In the genomic region with DNA sequence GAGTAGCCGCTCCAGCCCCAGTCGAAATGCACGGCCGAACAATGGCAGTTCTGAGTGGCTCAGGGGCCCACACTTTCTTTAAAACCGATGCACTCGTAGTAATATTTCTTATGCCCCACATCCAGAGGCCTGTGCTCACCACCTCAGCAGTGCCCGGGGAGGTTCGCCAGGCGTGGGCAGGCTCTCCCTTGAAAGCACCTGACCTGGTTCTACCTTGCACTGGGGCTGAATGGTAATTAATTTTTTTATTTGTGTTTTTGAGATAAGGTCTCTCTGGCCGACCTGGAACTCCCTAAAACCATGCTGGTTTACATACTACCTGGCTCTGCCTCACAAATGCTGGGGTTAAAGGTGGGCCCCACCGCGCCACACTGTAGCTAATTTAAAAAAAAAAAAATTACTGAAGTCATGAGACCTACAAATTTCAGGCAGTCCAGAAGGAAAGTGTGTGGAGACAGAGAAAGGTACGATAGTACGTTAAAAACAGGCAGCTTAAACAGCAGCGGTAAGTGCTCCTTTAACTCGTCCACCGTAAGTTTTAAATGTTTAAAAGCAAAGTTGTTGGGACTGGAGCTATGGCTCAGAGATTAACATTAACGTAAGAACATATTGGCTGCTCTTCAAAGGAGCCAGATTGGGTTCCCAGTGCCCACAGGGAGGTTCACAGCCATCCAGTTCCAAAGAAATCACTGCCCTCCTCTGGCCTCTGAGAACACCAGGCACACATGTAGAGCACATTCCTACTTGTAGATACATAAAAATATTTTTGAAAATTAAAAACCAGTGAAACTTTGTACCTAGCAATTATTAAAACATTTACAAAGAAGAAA, we compare ENCODE assay signal across 8 mouse cellular contexts. TPM values are rescaled to one million over a fixed set of nuclear protein-coding genes. Genes with fewer than 3 reads are reported as not detected.
DNase-seq lines count a peak whose midpoint lies in the region; ATAC-seq lines count a peak whose summit lies in the region.

No protein-coding gene starts in this region.

- ATAC-seq in heart, embryonic 14.5 days (ENCODE audit: insufficient number of reproducible peaks, insufficient read depth, low FRiP score, low read depth): no peak
- no peak for ATAC-seq in liver, embryonic 13.5 days (ENCODE audit: low read depth)
- ATAC-seq in inflammation-experienced regulatory T-cells, adult 6 months: no peak

- H3K36me3 ChIP-seq in heart, embryonic 14.5 days (ENCODE audit: control insufficient read depth, insufficient read depth, low read length): no peaks in the 10 kb centered on the region
- no peaks in the 10 kb centered on the region for H3K36me3 ChIP-seq in forebrain, embryonic 10.5 days (replicated peaks)
- H3K36me3 ChIP-seq in liver, embryonic 13.5 days: no peaks in the 10 kb centered on the region

- peak overlapping the region; percentile 91 for H3K9ac ChIP-seq in heart, embryonic 14.5 days (ENCODE audit: low read length)
- peak overlapping the region; percentile 79 for H3K9ac ChIP-seq in liver, embryonic 13.5 days

- no peak for DNase-seq in heart, postnatal 10 days
- peak; percentile 29 for DNase-seq in ES-CJ7 (ENCODE audit: low read depth, low spot score)
- no peak for DNase-seq in forebrain, embryonic 10.5 days (ENCODE audit: extremely low spot score, low spot score)
- DNase-seq in liver, embryonic 13.5 days: no peak
- DNase-seq in adrenal gland, postnatal 14 days: no peak
- DNase-seq in gastrocnemius, postnatal 4 days (ENCODE audit: low spot score in 2 of 2): no peak

- H3K27ac ChIP-seq in heart, embryonic 14.5 days (replicated peaks in 1 of 2; ENCODE audit: control insufficient read depth in 1 of 2, insufficient read depth in 1 of 2, low read depth in 2 of 2, low read length in 2 of 2): peak overlapping the region; percentile 97 to 98
- H3K27ac ChIP-seq in forebrain, embryonic 10.5 days: peak overlapping the region; percentile 97
- peak overlapping the region; percentile 84 for H3K27ac ChIP-seq in liver, embryonic 13.5 days

- no peaks in the 10 kb centered on the region for H3K27me3 ChIP-seq in heart, embryonic 14.5 days (ENCODE audit: control insufficient read depth, insufficient read depth, low read length)
- no peaks in the 10 kb centered on the region for H3K27me3 ChIP-seq in forebrain, embryonic 10.5 days (ENCODE audit: poor library complexity, severe bottlenecking)
- no peaks in the 10 kb centered on the region for H3K27me3 ChIP-seq in liver, embryonic 13.5 days

- intact Hi-C loops in heart, postnatal 10 days (cut with DNase I): loop anchor here (2.0 to 10.0 kb wide), 6 partner anchors 87 to 1231 kb away; a partner anchor contains a TSS

- H3K4me3 ChIP-seq in heart, embryonic 14.5 days (ENCODE audit: control insufficient read depth in 1 of 2, insufficient read depth in 1 of 2, low read depth in 1 of 2, low read length in 2 of 2): peak overlapping the region; percentile 65 to 85
- peak overlapping the region; percentile 67 for H3K4me3 ChIP-seq in forebrain, embryonic 10.5 days
- H3K4me3 ChIP-seq in liver, embryonic 13.5 days (replicated peaks): peak overlapping the region; percentile 68

- 18% methylated on average over 18 of the region's 18 CpGs for WGBS in heart, embryonic 14.5 days
- 15% methylated on average over 18 of the region's 18 CpGs for WGBS in forebrain, embryonic 10.5 days
- 13% methylated on average over 18 of the region's 18 CpGs for WGBS in liver, embryonic 13.5 days (ENCODE audit: insufficient replicate concordance)

- peaks cover 4 to 24% of the 10 kb centered on the region in 2 experiments for H3K4me1 ChIP-seq in heart, embryonic 14.5 days (ENCODE audit: control insufficient read depth in 2 of 2, insufficient read depth in 2 of 2, low read length in 2 of 2)
- H3K4me1 ChIP-seq in forebrain, embryonic 10.5 days: peaks cover 42% of the 10 kb centered on the region
- peaks cover 26% of the 10 kb centered on the region for H3K4me1 ChIP-seq in liver, embryonic 13.5 days (replicated peaks)

- H3K9me3 ChIP-seq in heart, embryonic 14.5 days (ENCODE audit: control insufficient read depth, low read length): no peaks in the 10 kb centered on the region
- no peaks in the 10 kb centered on the region for H3K9me3 ChIP-seq in forebrain, embryonic 10.5 days
- H3K9me3 ChIP-seq in liver, embryonic 13.5 days (replicated peaks): no peaks in the 10 kb centered on the region

- peak overlapping the region; percentile 81 for H3K4me2 ChIP-seq in heart, embryonic 14.5 days (ENCODE audit: low read length)
- H3K4me2 ChIP-seq in liver, embryonic 13.5 days: peak overlapping the region; percentile 92

RNA-seq across cellular contexts. Expression of a gene that starts 0.8 kb away (rescaled TPM):
- 13.6 and 15.0 TPM in 2 replicates for polyA plus RNA-seq in heart, embryonic 14.5 days (2014; fragmentation: Nextera tagmentation; extraction: Ambion mirVana)
- total RNA-seq in heart, postnatal 10 days (2021): 10 to 100 TPM; 23.6 to 24.6 TPM
- polyA plus RNA-seq in forebrain, embryonic 10.5 days (2016; fragmentation: Nextera tagmentation; extraction: Ambion mirVana): 10.6 and 11.3 TPM in 2 replicates
- polyA plus RNA-seq in liver, embryonic 13.5 days (2015; fragmentation: Nextera tagmentation; extraction: Ambion mirVana): 5.2 and 5.8 TPM in 2 replicates
- total RNA-seq in adrenal gland, postnatal 14 days (2021): 28.8 and 36.6 TPM in 2 replicates
- total RNA-seq in gastrocnemius, postnatal 4 days (2021): 10 to 100 TPM; 13.5 to 15.4 TPM
- polyA plus RNA-seq in inflammation-experienced regulatory T-cells, adult 6 months (2017; shearing (Covaris generic)): 1 to 10 TPM; 6.0 to 8.7 (median 6.5) TPM

RNA-seq across cellular contexts. Expression of a gene that starts 47.1 kb away (rescaled TPM):
- polyA plus RNA-seq in heart, embryonic 14.5 days (2014; fragmentation: Nextera tagmentation; extraction: Ambion mirVana): not detected in 2 replicates
- not detected for total RNA-seq in heart, postnatal 10 days (2021)
- not detected in 2 replicates for polyA plus RNA-seq in forebrain, embryonic 10.5 days (2016; fragmentation: Nextera tagmentation; extraction: Ambion mirVana)
- not detected in 2 replicates for polyA plus RNA-seq in liver, embryonic 13.5 days (2015; fragmentation: Nextera tagmentation; extraction: Ambion mirVana)
- total RNA-seq in adrenal gland, postnatal 14 days (2021): not detected in 2 replicates
- total RNA-seq in gastrocnemius, postnatal 4 days (2021): not detected
- polyA plus RNA-seq in inflammation-experienced regulatory T-cells, adult 6 months (2017; shearing (Covaris generic)): not detected
